Mouse (Mus musculus): ENCODE data around the gene Ubl5. TPM values are rescaled to one million over a fixed set of nuclear protein-coding genes. Genes with fewer than 3 reads are reported as not detected.

The Ubl5 gene
- total and polyA plus RNA-seq, 2 experiments from 2014 or later: 169 to 528 TPM

DNA sequence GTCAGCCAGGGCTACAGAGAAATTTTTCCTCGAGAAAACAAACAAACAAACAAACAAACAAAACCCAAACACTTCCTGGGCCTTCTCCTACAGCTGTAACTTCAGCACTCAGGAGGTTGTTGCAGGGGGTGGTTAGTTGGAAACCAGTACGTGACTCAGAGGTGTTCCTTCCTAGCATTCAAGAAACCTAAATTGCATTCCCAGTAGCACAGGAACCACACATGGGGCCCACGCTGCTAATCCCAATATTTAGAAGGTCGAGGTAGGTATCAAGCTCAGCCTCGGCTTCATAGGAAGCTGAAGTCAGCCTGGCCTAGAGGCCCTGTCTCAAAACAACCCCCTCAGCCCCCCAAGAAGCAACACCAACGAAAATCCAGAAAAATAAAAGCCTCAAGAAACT lies 1.2 kb upstream of the Ubl5 start:
- peak overlapping the region; percentile 86 for H3K27ac ChIP-seq
- no peaks in the 10 kb centered on the region for H3K9me3 ChIP-seq (ENCODE audit: low read length)
- peaks cover 8% of the 10 kb centered on the region for H3K4me1 ChIP-seq (ENCODE audit: insufficient read depth, low read length)
- peak overlapping the region; percentile 83 for H3K9ac ChIP-seq (replicated peaks; ENCODE audit: low read length)
- no peak for ATAC-seq
- H3K4me2 ChIP-seq (ENCODE audit: low read depth, low read length): peak overlapping the region; percentile 91
- no peak for DNase-seq (ENCODE audit: low spot score)
- peak overlapping the region; percentile 64 for H3K4me3 ChIP-seq (ENCODE audit: low read length)
- 26% methylated on average over 6 of the region's 6 CpGs for WGBS
- peaks cover 19% of the 10 kb centered on the region for H3K36me3 ChIP-seq (ENCODE audit: insufficient read depth, low read length)
- H3K27me3 ChIP-seq (ENCODE audit: insufficient read depth, low read length): no peaks in the 10 kb centered on the region
- no peak for TF ChIP-seq CTCF (IDR thresholded peaks at IDR 0.05; ENCODE audit: low read depth)

DNA sequence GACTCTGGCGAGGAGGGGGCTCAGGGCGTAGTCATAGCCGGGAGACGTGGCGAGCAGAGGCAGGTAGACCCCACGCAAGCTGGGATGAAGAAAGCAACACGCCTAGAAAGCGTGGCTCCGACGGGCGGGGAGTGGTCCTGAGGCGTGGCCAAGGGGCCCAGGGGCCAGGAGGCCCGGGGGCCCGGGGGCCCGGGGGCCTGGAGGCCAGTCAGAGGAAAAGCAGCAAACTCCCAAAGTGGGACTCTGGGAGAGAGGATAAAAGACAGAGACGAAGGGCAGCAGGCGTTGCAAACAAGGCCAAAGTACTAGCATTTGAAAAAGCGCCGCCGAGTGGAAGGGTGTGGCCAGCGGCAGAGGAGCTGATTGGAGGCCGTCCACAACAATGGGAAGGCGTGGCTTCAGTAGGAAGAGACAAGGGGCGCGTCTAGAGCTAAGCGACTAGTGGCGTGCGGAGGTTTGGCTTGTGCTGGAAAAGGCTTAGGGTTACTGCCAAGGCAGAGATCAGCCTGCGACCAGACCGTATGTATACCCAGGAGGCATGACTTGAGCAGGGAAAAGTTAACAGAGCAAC lies 303 bp downstream of the Ubl5 start:
- Histone ChIP-seq H3K9me3 (ENCODE audit: low read length) (no peaks in the 10 kb centered on the region), H3K27me3 (ENCODE audit: insufficient read depth, low read length) (no peaks in the 10 kb centered on the region), H3K4me1 (ENCODE audit: insufficient read depth, low read length) (peaks cover 8% of the 10 kb centered on the region), H3K27ac (peak overlapping the region; percentile 86), H3K4me3 (ENCODE audit: low read length) (peak overlapping the region; percentile 64), H3K36me3 (ENCODE audit: insufficient read depth, low read length) (peaks cover 16% of the 10 kb centered on the region), H3K9ac (replicated peaks; ENCODE audit: low read length) (peak overlapping the region; percentile 83), H3K4me2 (ENCODE audit: low read depth, low read length) (peak overlapping the region; percentile 91)
- DNase-seq (ENCODE audit: low spot score) (peak; percentile 91), ATAC-seq (peak; percentile 70)
- peak; percentile 33; the same call in 1 of the 2 replicates for TF ChIP-seq CTCF (IDR thresholded peaks at IDR 0.05; ENCODE audit: low read depth)
- WGBS: under 1% methylated on average over 30 of the region's 30 CpGs

DNA sequence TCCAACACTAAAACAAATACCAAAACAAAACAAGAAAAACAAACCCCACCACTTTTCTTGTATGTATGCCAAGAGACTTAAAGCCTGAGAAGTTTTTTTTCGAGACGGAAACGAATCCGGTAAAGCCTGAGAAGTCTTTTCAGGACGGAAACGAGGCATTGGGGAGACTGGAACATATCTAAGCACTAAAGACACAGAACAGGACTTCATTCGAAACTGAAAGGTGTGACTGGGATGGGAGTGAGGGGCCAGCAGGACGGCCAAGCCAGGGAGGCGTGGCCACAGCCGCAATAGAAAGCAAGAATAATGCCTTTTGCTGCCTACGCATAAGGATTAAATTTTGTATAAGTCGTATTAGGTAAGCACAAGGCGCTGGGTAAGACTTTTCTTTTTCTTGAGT lies 1.1 kb downstream of the Ubl5 start:
- Histone ChIP-seq H3K9me3 (ENCODE audit: low read length) (no peaks in the 10 kb centered on the region), H3K4me1 (ENCODE audit: insufficient read depth, low read length) (peaks cover 8% of the 10 kb centered on the region), H3K36me3 (ENCODE audit: insufficient read depth, low read length) (peaks cover 8% of the 10 kb centered on the region), H3K4me2 (ENCODE audit: low read depth, low read length) (peak overlapping the region; percentile 91), H3K4me3 (ENCODE audit: low read length) (peak overlapping the region; percentile 64), H3K27ac (peak overlapping the region; percentile 86), H3K27me3 (ENCODE audit: insufficient read depth, low read length) (no peaks in the 10 kb centered on the region), H3K9ac (replicated peaks; ENCODE audit: low read length) (peak overlapping the region; percentile 83)
- no peak for ATAC-seq
- TF ChIP-seq CTCF (IDR thresholded peaks at IDR 0.05; ENCODE audit: low read depth): no peak
- 10% methylated on average over 13 of the region's 13 CpGs for WGBS
- DNase-seq (ENCODE audit: low spot score): no peak

DNA sequence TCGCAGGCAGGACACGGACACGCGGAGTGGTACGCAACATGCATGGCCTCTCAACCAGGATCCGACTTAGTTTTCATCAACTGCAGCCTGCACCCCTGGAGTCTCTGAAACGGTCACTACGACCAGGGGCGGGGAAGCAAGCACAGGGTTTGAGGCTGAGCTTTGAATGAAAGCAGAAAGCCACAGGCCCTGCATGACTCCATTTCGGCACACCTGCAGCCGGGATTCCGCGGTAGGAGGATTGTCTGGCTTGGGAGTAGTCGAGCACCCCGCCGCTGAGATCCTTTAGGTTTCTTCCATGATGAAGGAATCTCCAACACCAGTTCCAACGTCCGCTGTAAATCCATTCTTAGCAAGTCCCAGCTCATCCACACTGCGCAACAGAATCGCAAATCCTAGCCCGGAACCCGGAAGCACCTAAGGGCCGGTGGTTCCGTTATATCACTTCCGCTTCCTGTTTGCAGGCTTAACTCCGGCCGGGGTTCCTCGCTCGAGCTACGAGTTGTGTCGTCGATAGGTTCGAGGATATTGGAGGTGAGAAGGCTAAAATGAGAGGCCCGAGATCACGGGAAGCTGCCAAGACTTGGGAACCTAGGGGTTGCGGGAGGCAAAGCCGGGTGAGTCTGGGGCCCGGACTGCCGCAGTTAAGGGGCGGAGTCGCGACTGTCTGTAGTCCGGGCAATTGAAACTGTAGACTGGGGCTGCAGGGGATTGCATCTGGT lies 1.8 kb downstream of the Ubl5 start, which contains the start of gene Fbxl12:
Gene Fbxl12, minus strand, starts transcription at position 408 of the 722 bp plus-strand sequence.
- Histone ChIP-seq H3K4me2 (ENCODE audit: low read depth, low read length) (peak within 1 kb of the TSS; percentile 91), H3K4me3 (ENCODE audit: low read length) (peak within 1 kb of the TSS; percentile 64), H3K27ac (peak within 1 kb of the TSS; percentile 86), H3K9me3 (ENCODE audit: low read length) (no peaks in the 10 kb centered on the region), H3K9ac (replicated peaks; ENCODE audit: low read length) (peak within 1 kb of the TSS; percentile 83), H3K4me1 (ENCODE audit: insufficient read depth, low read length) (peaks cover 8% of the 10 kb centered on the region), H3K27me3 (ENCODE audit: insufficient read depth, low read length) (no peaks in the 10 kb centered on the region), H3K36me3 (ENCODE audit: insufficient read depth, low read length) (peaks cover 11% of the 10 kb centered on the region; the same call in 1 of the 2 replicates)
- WGBS: under 1% methylated on average over 43 of the region's 43 CpGs
- DNase-seq (ENCODE audit: low spot score) (peak; percentile 91), ATAC-seq (peak; percentile 46)
- TF ChIP-seq CTCF (IDR thresholded peaks at IDR 0.05; ENCODE audit: low read depth): no peak

DNA sequence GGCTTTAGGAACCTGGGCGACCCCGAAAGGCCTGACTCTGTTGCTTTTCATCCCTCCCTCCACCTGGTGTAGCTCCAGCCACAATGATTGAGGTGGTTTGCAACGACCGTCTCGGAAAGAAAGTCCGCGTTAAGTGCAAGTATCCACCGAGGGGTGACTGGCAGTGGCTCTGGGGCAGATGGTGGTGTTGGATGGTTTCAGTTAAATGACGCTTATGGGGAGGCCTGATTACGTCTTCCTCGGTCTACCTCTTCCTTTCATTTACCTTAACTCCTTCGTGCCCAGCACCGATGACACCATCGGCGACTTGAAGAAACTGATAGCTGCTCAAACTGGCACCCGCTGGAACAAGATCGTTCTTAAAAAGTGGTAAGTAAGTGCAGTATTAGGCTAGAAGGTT lies 2.4 kb downstream of the Ubl5 start:
- peak overlapping the region; percentile 86 for H3K27ac ChIP-seq
- H3K4me1 ChIP-seq (ENCODE audit: insufficient read depth, low read length): peaks cover 8% of the 10 kb centered on the region
- 4% methylated on average over 17 of the region's 17 CpGs for WGBS
- peak overlapping the region; percentile 83 for H3K9ac ChIP-seq (replicated peaks; ENCODE audit: low read length)
- H3K4me2 ChIP-seq (ENCODE audit: low read depth, low read length): peak overlapping the region; percentile 91
- peak overlapping the region; percentile 64 for H3K4me3 ChIP-seq (ENCODE audit: low read length)
- DNase-seq (ENCODE audit: low spot score) (peak; percentile 25), ATAC-seq (no peak)
- peaks cover 11% of the 10 kb centered on the region; the same call in 1 of the 2 replicates for H3K36me3 ChIP-seq (ENCODE audit: insufficient read depth, low read length)
- H3K27me3 ChIP-seq (ENCODE audit: insufficient read depth, low read length): no peaks in the 10 kb centered on the region
- H3K9me3 ChIP-seq (ENCODE audit: low read length): no peaks in the 10 kb centered on the region
- no peak for TF ChIP-seq CTCF (IDR thresholded peaks at IDR 0.05; ENCODE audit: low read depth)

DNA sequence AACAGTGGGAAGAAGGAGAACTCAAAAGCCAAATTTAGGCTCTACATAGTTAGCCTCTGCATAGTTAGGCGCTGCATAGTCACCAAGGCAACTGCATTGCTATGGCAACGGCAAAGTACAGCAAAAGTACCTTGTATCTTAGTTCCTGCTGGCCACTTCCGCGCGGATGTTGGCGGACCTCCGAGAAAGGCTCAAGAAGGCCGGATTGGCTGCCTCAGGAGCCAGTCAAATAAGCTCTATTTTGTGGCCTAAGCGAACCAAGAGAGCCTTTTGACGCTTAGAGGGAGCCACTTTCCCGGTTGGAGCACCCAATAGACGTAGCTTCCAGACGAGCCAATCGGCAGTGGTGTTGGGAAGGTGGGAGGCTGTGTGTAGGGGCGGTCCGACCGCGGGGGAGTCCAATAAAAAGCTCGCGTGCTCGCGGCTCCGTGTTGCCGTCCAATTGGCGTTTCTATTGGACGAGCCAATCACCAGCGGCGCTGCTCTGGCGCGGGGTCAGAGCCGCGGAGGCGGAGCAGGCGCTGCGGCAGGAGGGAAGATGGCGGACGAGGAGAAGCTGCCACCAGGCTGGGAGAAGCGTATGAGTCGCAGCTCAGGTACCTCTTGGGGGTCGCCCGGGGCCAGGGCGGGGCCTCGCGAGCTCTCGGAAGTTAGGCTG lies 9.1 kb downstream of the Ubl5 start, which contains the start of gene Pin1:
Gene Pin1, plus strand, starts transcription at position 494 of the 658 bp plus-strand sequence.
- peak; percentile 99 for ATAC-seq

More for the DNA sequence above, 9.1 kb downstream of the Ubl5 start, which contains the start of gene Pin1:
- no peaks in the 10 kb centered on the region for H3K27me3 ChIP-seq (ENCODE audit: insufficient read depth, low read length)
- H3K9ac ChIP-seq (replicated peaks; ENCODE audit: low read length): peak within 1 kb of the TSS; percentile 79
- peak within 1 kb of the TSS; percentile 70 for H3K4me2 ChIP-seq (ENCODE audit: low read depth, low read length)
- under 1% methylated on average over 44 of the region's 45 CpGs for WGBS
- peak within 1 kb of the TSS; percentile 81 for H3K4me3 ChIP-seq (ENCODE audit: low read length)
- peak within 1 kb of the TSS; percentile 66 for H3K27ac ChIP-seq
- peaks cover 18% of the 10 kb centered on the region for H3K4me1 ChIP-seq (ENCODE audit: insufficient read depth, low read length)
- peak; percentile 99 for DNase-seq (ENCODE audit: low spot score)
- peaks cover 15% of the 10 kb centered on the region for H3K36me3 ChIP-seq (ENCODE audit: insufficient read depth, low read length)
- TF ChIP-seq CTCF (IDR thresholded peaks at IDR 0.05; ENCODE audit: low read depth): peak; percentile 5; the same call in 1 of the 2 replicates
- no peaks in the 10 kb centered on the region for H3K9me3 ChIP-seq (ENCODE audit: low read length)

All from hindbrain, postnatal 0 days (tissue).